Mouse (Mus musculus): ENCODE measurements around the gene Mcur1. TPM values are rescaled to one million over a fixed set of nuclear protein-coding genes. Genes with fewer than 3 reads are reported as not detected.

The Mcur1 gene
- polyA plus RNA-seq, 1 experiment from 2014 or later, result 12.0 TPM

DNA sequence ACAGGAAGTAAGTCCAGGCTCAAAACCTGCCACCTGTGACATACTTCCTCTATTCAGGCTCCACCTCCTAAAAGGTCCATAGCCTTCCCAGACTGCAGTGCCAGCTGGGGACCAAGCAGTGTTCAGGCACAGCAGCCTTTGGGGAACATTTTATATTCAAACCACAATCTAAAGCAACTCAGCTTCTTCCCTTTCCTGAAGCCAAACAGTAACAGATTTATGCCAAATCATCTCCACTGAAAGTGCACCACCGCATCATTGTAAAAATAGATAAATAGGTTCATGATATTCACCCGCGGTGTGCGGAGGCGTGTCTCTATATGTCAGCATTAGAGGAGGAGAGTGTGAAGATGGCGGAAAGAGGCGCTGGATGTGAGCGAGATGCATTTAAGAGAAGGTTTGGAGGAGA lies 45.0 kb downstream of the Mcur1 start:
- WGBS, result 55% methylated on average over 8 of the region's 8 CpGs
- H3K9me3 ChIP-seq (ENCODE audit: control insufficient read depth, low read length), result no peaks in the 10 kb centered on the region
- no peaks in the 10 kb centered on the region; the same call in 1 of the 2 replicates for H3K27me3 ChIP-seq (replicated peaks; ENCODE audit: control insufficient read depth, insufficient read depth, low read length)
- ATAC-seq (replicated peaks; ENCODE audit: low FRiP score), result no peak
- H3K4me1 ChIP-seq (replicated peaks; ENCODE audit: control insufficient read depth, insufficient read depth, low read length), result no peaks in the 10 kb centered on the region; the same call in 1 of the 2 replicates
- H3K9ac ChIP-seq (ENCODE audit: low read depth, low read length), result no peak overlapping the region
- H3K4me3 ChIP-seq (ENCODE audit: low read depth, low read length), result no peak overlapping the region
- no peaks in the 10 kb centered on the region for H3K36me3 ChIP-seq (ENCODE audit: control insufficient read depth, insufficient read depth, low read length)
- H3K4me2 ChIP-seq, result no peak overlapping the region
- no peak for DNase-seq (ENCODE audit: low spot score)
- H3K27ac ChIP-seq (ENCODE audit: low read depth, low read length), result no peak overlapping the region

DNA sequence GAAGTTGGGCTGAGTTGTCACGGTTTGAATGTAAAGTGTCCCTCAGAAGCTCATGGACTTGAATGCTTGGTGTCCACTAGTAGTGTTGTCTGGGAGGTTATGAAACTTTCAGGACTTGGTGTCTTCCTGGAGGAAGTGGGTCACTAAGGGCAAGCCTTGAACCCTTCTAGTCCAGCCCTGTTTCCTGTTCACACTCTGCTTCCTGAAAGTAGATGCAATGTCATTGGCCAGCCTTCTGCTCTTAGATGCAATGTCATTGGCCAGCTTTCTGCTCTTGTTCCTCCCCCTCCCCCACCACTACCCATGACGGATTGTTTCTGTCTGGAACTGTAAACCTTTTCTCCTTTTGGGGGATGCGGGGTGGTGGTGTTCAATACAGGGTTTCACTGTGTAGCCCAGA lies 47.3 kb downstream of the Mcur1 start:
- H3K9me3 ChIP-seq (ENCODE audit: control insufficient read depth, low read length), result no peaks in the 10 kb centered on the region
- no peaks in the 10 kb centered on the region for H3K36me3 ChIP-seq (ENCODE audit: control insufficient read depth, insufficient read depth, low read length)
- ATAC-seq (replicated peaks; ENCODE audit: low FRiP score) (no peak), DNase-seq (ENCODE audit: low spot score) (no peak)
- H3K27me3 ChIP-seq (replicated peaks; ENCODE audit: control insufficient read depth, insufficient read depth, low read length), result no peaks in the 10 kb centered on the region; the same call in 1 of the 2 replicates
- no peak overlapping the region for H3K9ac ChIP-seq (ENCODE audit: low read depth, low read length)
- no peak overlapping the region for H3K27ac ChIP-seq (ENCODE audit: low read depth, low read length)
- H3K4me1 ChIP-seq (replicated peaks; ENCODE audit: control insufficient read depth, insufficient read depth, low read length), result no peaks in the 10 kb centered on the region; the same call in 1 of the 2 replicates
- H3K4me2 ChIP-seq, result no peak overlapping the region
- no peak overlapping the region for H3K4me3 ChIP-seq (ENCODE audit: low read depth, low read length)
- WGBS, result 82% methylated on average over 3 of the region's 3 CpGs

DNA sequence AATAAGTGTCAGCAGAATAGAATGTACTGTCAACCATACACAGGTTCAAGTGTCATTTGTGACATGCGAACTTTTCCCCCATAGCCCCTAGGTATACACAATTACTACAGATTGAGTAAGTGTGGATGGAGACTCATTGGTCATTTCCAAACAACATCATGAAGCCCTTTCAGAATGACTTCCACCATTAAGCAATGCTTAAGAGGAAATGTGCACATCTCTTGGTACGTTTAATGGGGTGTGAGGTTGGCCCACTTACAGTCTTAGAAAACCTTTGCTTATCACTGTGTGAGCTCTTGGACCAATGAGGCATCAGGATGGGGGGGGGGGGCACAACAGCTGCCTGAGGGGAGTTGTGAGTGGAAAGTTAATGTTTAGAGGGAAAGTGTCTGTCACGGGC lies 54.2 kb downstream of the Mcur1 start:
- no peak for DNase-seq (ENCODE audit: low spot score)
- H3K9ac ChIP-seq (ENCODE audit: low read depth, low read length), result no peak overlapping the region
- H3K4me3 ChIP-seq (ENCODE audit: low read depth, low read length), result no peak overlapping the region
- H3K4me1 ChIP-seq (replicated peaks; ENCODE audit: control insufficient read depth, insufficient read depth, low read length), result 0 out of 2 replicates have a peak, but pooled peaks cover 4% of the 10 kb centered on the region
- WGBS, result 79% methylated on average over 3 of the region's 3 CpGs
- H3K4me2 ChIP-seq, result no peak overlapping the region
- no peaks in the 10 kb centered on the region; the same call in 1 of the 2 replicates for H3K27me3 ChIP-seq (replicated peaks; ENCODE audit: control insufficient read depth, insufficient read depth, low read length)
- H3K36me3 ChIP-seq (ENCODE audit: control insufficient read depth, insufficient read depth, low read length), result no peaks in the 10 kb centered on the region
- no peaks in the 10 kb centered on the region for H3K9me3 ChIP-seq (ENCODE audit: control insufficient read depth, low read length)
- no peak overlapping the region for H3K27ac ChIP-seq (ENCODE audit: low read depth, low read length)
- no peak for ATAC-seq (replicated peaks; ENCODE audit: low FRiP score)

DNA sequence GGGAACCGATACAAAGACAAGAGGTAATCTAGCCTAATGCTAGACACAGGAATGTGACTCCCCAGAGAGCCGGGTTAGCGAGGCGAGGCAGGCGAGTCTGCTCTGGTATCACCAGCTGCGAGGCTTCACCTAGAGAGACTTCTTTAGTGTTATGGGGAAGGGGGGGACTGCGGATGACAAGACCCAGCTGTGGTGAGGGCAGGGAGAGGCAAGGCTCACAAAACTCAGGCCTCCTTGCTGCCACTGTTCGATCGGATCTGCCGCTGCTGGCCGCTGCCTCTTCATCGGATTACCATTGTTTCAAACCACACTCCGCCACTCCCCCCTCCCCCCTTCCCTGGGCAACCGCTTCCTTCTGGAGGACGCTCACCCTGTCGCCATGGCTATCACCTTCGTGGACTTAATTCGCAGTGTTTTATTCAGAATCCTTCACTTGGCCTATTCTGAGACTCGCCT lies 56.6 kb downstream of the Mcur1 start:
- Histone ChIP-seq H3K36me3 (ENCODE audit: control insufficient read depth, insufficient read depth, low read length) (no peaks in the 10 kb centered on the region), H3K4me2 (peak overlapping the region; percentile 71), H3K9ac (ENCODE audit: low read depth, low read length) (peak overlapping the region; percentile 49; the same call in 1 of the 2 replicates), H3K27ac (ENCODE audit: low read depth, low read length) (no peak overlapping the region), H3K27me3 (replicated peaks; ENCODE audit: control insufficient read depth, insufficient read depth, low read length) (no peaks in the 10 kb centered on the region), H3K4me1 (replicated peaks; ENCODE audit: control insufficient read depth, insufficient read depth, low read length) (0 out of 2 replicates have a peak, but pooled peaks cover 4% of the 10 kb centered on the region), H3K9me3 (ENCODE audit: control insufficient read depth, low read length) (no peaks in the 10 kb centered on the region), H3K4me3 (ENCODE audit: low read depth, low read length) (peak overlapping the region; percentile 38)
- ATAC-seq (replicated peaks; ENCODE audit: low FRiP score), result 0 out of 2 replicates have a peak, but pooled peaks have one; percentile 23
- DNase-seq (ENCODE audit: low spot score), result peak; percentile 61
- WGBS, result 3% methylated on average over 19 of the region's 19 CpGs

DNA sequence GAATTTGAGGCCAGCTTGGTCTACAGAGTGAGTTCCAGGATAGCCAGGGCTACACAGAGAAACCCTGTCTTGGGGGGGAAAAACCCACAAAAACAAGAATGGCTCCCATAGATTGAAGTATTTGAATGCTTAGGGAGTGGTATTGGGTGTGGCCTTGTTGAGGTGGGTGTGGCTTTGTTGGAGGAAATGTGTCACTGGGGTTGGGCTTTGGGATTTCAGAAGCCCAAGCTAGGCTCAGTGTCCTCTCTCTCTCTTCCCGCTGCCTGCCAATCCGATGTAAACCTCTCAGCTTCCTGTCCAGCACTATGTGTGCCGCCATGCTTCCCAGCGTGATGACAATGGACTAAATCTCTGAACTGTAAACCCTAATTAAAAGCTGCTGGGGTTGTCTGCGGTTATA lies 58.4 kb downstream of the Mcur1 start:
- H3K4me2 ChIP-seq, result no peak overlapping the region
- H3K9me3 ChIP-seq (ENCODE audit: control insufficient read depth, low read length), result 0 out of 2 replicates have a peak, but pooled peaks cover 3% of the 10 kb centered on the region
- no peak for ATAC-seq (replicated peaks; ENCODE audit: low FRiP score)
- H3K27me3 ChIP-seq (replicated peaks; ENCODE audit: control insufficient read depth, insufficient read depth, low read length), result no peaks in the 10 kb centered on the region
- H3K4me3 ChIP-seq (ENCODE audit: low read depth, low read length), result no peak overlapping the region
- 87% methylated on average over 5 of the region's 5 CpGs for WGBS
- 0 out of 2 replicates have a peak, but pooled peaks cover 4% of the 10 kb centered on the region for H3K4me1 ChIP-seq (replicated peaks; ENCODE audit: control insufficient read depth, insufficient read depth, low read length)
- no peak for DNase-seq (ENCODE audit: low spot score)
- H3K36me3 ChIP-seq (ENCODE audit: control insufficient read depth, insufficient read depth, low read length), result no peaks in the 10 kb centered on the region
- no peak overlapping the region for H3K9ac ChIP-seq (ENCODE audit: low read depth, low read length)
- H3K27ac ChIP-seq (ENCODE audit: low read depth, low read length), result no peak overlapping the region

DNA sequence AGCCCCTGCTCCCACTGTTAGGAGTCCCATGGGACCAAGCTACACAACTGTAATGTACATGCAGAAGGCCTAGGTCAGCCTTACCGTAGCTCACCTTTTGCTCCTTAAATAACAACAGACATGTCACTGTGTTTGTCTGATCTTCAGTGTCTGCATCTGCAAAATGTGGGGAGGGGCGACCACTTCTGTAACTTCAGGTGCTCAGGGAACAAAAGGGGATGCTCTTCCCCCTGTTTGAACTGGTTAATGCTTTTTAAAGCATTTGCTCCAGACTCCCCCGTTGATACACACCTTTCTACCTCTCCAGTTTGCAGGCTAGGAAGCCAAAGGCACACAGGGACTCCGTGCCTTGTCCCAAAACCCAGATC lies 59.5 kb downstream of the Mcur1 start:
- Histone ChIP-seq H3K27me3 (replicated peaks; ENCODE audit: control insufficient read depth, insufficient read depth, low read length) (no peaks in the 10 kb centered on the region), H3K4me1 (replicated peaks; ENCODE audit: control insufficient read depth, insufficient read depth, low read length) (0 out of 2 replicates have a peak, but pooled peaks cover 4% of the 10 kb centered on the region), H3K4me2 (no peak overlapping the region), H3K9ac (ENCODE audit: low read depth, low read length) (no peak overlapping the region), H3K9me3 (ENCODE audit: control insufficient read depth, low read length) (0 out of 2 replicates have a peak, but pooled peaks cover 3% of the 10 kb centered on the region), H3K27ac (ENCODE audit: low read depth, low read length) (no peak overlapping the region), H3K4me3 (ENCODE audit: low read depth, low read length) (no peak overlapping the region), H3K36me3 (ENCODE audit: control insufficient read depth, insufficient read depth, low read length) (no peaks in the 10 kb centered on the region)
- DNase-seq (ENCODE audit: low spot score) (no peak), ATAC-seq (replicated peaks; ENCODE audit: low FRiP score) (no peak)
- WGBS, result 88% methylated on average over 4 of the region's 4 CpGs

DNA sequence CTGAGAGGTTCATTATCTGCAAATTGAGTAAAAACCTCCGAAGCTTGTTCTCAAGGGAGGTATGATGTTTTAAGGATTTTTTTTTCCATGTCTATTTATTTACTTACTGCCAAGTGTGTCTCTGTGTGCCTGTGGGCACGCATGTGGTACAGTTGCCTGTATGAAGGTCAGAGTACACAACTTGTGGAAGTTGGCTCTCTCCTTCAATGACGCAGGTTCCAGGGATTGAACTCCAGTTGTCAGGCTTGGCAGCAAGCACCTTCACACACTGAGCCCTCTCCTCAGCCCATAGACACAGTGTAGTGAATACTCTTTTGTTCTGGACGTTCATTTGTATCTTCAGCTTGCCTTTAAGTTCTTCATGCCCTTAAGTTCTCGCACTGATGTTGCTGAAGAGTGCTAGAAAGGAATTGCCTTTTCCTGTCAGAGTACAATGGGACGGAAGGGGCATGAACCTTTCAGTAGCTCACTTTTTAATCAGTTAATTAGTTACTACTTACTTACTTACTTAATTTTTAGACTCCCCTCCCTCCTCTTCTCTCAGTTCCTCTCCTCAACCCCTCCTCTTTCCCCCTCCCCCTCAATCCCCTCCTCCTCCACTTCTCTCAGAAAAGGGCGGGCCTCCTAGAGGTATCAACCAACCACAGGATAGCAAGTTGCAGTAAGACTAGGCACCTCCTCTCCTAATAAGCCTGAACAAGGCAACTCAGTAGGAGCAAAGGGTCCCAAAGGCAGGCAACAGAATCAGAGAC lies 60.1 kb downstream of the Mcur1 start:
- Histone ChIP-seq H3K4me2 (no peak overlapping the region), H3K9ac (ENCODE audit: low read depth, low read length) (no peak overlapping the region), H3K27me3 (replicated peaks; ENCODE audit: control insufficient read depth, insufficient read depth, low read length) (no peaks in the 10 kb centered on the region), H3K4me1 (replicated peaks; ENCODE audit: control insufficient read depth, insufficient read depth, low read length) (0 out of 2 replicates have a peak, but pooled peaks cover 4% of the 10 kb centered on the region), H3K4me3 (ENCODE audit: low read depth, low read length) (no peak overlapping the region), H3K27ac (ENCODE audit: low read depth, low read length) (no peak overlapping the region), H3K9me3 (ENCODE audit: control insufficient read depth, low read length) (0 out of 2 replicates have a peak, but pooled peaks cover 3% of the 10 kb centered on the region), H3K36me3 (ENCODE audit: control insufficient read depth, insufficient read depth, low read length) (no peaks in the 10 kb centered on the region)
- no peak for DNase-seq (ENCODE audit: low spot score)
- WGBS, result 74% methylated on average over 7 of the region's 7 CpGs
- no peak for ATAC-seq (replicated peaks; ENCODE audit: low FRiP score)

DNA sequence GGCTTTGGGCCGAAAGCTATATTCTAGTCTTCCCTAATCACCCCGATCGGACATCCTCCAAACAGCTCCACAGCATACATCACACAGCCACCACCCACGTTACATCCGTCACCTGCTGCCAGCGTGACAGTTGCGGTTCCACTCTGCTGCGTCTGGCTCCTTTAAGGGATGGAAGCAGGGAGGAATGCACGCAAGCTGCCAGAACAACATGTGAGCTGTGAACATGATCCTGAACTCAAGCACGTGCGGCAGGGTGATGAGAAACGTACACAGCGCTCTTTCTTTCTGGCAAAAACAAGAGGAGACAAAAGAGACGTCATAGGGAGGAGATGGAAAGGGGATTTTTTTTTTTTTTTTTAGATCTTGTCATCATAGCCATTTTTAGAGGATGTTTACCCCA lies 61.1 kb downstream of the Mcur1 start:
- 0 out of 2 replicates have a peak, but pooled peaks cover 3% of the 10 kb centered on the region for H3K9me3 ChIP-seq (ENCODE audit: control insufficient read depth, low read length)
- H3K9ac ChIP-seq (ENCODE audit: low read depth, low read length), result no peak overlapping the region
- 0 out of 2 replicates have a peak, but pooled peaks cover 4% of the 10 kb centered on the region for H3K4me1 ChIP-seq (replicated peaks; ENCODE audit: control insufficient read depth, insufficient read depth, low read length)
- no peak overlapping the region for H3K4me2 ChIP-seq
- H3K36me3 ChIP-seq (ENCODE audit: control insufficient read depth, insufficient read depth, low read length), result no peaks in the 10 kb centered on the region
- H3K4me3 ChIP-seq (ENCODE audit: low read depth, low read length), result no peak overlapping the region
- 79% methylated on average over 14 of the region's 14 CpGs for WGBS
- ATAC-seq (replicated peaks; ENCODE audit: low FRiP score) (no peak), DNase-seq (ENCODE audit: low spot score) (no peak)
- no peak overlapping the region for H3K27ac ChIP-seq (ENCODE audit: low read depth, low read length)
- H3K27me3 ChIP-seq (replicated peaks; ENCODE audit: control insufficient read depth, insufficient read depth, low read length), result no peaks in the 10 kb centered on the region

DNA sequence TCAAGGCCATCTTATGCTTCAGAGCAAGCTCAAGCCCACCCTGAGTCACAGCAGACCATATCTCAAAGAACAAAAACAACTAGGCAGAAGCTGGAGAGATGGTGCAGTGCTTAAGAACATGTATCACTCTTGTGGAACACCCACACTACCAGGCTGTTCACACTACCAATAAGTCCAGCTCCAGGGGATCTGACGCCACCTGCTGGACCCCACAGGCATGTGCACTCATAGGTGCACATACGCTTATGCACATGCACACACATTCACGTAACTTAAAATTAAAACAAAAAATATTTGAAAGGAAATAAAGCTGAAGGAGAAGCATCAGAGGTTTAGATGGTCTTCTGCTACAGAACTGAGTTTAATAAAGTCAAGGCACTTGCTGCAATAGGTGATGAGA lies 62.2 kb downstream of the Mcur1 start:
- Histone ChIP-seq H3K4me1 (replicated peaks; ENCODE audit: control insufficient read depth, insufficient read depth, low read length) (no peaks in the 10 kb centered on the region), H3K36me3 (ENCODE audit: control insufficient read depth, insufficient read depth, low read length) (no peaks in the 10 kb centered on the region), H3K27me3 (replicated peaks; ENCODE audit: control insufficient read depth, insufficient read depth, low read length) (no peaks in the 10 kb centered on the region), H3K4me3 (ENCODE audit: low read depth, low read length) (no peak overlapping the region), H3K4me2 (no peak overlapping the region), H3K27ac (ENCODE audit: low read depth, low read length) (no peak overlapping the region), H3K9me3 (ENCODE audit: control insufficient read depth, low read length) (0 out of 2 replicates have a peak, but pooled peaks cover 3% of the 10 kb centered on the region), H3K9ac (ENCODE audit: low read depth, low read length) (no peak overlapping the region)
- no peak for ATAC-seq (replicated peaks; ENCODE audit: low FRiP score)
- DNase-seq (ENCODE audit: low spot score), result no peak
- 93% methylated on average over 3 of the region's 3 CpGs for WGBS
